Mouse (Mus musculus) mouse trophoblast stem cell (cell line): ENCODE measurements at regions not wholly inside any gene's neighbourhood (a gene's known extent, or its start where the extent isn't known, plus 50 kb on each side); places are given as distances from the start of the nearest gene placed in this dataset.

ENCODE experiments used
- in situ Hi-C, 2 experiments: fragments of 300-500 bp; cut with MseI, MboI; formaldehyde crosslinking; loops; 2 replicates in 1 of 2; 3 replicates in 1 of 2; pipeline ENCODE4 v1.15.1; 2025

DNA sequence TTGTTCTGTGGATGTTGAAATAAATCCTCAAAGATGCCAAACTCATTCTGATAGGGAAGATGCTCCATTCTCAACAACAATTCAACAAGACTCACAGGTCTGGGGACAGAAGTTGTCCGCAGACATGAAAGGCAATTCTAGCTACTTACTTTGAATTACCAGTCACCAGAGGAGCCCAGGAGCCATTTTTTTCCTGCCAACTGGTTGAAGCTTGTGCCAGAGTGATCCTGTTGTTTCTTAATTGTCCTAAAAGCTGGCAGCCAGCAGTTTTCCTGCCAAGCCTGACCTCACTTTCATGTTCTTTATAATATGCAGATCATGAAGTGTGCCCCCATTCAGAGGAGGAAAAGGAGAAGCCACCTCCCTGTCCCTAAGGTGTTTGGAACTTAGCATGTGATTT is 110.0 kb upstream of the Ankrd1 start:
- in situ Hi-C loops = no loop called here

DNA sequence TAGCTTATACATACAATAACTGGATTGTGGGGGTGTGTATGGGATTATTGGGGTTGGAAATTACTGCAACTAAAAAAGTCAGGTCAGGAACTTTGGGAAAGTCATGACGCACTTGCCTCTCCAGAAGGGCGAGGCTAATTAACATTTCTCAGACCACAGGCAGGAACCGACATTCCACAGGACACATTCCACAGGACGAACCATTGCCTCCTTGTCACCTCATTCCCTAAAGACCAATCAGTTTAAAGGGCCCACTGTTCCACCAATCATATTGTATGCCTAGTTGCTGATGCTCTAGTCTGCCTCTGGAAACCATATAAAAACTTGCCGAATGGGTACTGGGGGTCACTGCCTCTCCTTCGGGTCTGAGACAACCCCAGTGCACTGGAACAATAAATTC is 113.0 kb upstream of the Pcgf5 start:
- in situ Hi-C loops = no loop called here

DNA sequence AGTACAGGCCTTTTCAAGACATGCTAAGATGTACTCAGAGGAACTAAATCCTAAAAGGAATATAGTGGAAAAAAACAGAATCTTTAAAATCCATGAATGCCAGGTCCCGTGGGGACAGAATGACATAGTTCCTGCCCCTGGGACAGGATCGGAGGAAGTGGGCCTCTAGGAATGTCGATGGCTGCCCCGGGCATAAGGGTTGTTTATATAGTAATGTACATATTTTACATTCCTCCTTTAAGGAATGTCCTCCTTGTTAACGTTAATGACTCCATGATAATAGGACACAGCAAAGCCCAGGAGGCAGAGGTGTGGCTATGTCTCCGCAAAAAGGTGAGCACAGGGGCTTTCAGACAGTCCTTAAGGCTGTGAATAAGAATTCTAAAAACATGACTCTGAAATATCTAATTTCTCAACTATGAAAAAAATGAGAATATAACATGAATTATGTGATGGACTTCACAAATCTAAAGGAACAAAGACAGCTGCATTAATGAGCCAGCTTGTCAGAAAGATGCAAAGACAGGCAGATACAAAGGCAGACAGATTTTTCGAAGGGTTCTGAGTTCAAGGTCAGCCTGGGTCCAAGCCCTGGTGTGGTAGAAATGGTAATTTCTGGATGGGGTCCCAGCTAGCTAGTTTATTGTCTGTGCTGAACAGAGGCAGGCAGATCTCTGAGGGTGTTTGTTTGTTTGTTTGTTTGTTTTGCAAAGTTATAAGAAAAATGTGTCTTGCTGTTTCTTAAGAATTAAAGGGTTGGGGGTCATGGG is 111.3 kb upstream of the Pcgf5 start:
- in situ Hi-C loops = no loop called here

DNA sequence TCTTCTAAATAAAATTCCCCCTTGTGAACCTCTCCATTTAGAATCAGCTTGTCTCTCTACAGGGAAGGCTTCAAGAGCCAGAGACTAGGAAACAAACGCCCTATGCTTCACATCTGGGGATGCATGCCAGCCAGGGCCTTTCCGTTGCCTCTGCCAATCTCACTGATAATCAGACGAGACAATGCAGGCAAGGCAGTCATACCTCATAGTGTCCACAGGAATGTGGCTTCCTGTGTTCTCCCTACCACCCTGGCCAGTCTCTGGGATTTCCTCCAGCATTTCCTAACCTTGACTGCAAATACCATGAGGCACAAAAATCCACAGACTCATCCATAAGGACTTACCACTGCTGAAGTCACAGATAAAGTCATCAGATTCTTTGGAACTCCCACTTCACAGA is 110.4 kb upstream of the Pcgf5 start:
- in situ Hi-C loops = no loop called here

DNA sequence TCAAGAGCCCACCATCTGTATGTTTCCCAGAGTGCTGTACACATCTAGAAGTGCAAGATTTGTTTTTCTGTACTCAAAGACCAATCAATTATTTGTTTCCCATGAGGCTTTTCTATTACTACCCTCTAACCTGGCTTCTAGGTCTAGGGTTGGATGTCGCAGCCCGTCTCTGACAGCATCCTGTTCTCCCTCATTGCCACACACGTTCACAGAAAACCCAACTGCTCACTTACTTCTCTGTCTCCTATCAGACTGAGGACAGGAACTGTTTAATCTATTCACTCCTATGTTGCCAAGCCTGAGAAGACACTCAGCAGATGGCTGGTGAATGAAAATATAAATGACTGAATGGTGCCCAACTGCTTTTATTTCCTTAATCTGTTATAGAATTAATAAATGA is 109.6 kb upstream of the Pcgf5 start:
- in situ Hi-C loops = no loop called here

DNA sequence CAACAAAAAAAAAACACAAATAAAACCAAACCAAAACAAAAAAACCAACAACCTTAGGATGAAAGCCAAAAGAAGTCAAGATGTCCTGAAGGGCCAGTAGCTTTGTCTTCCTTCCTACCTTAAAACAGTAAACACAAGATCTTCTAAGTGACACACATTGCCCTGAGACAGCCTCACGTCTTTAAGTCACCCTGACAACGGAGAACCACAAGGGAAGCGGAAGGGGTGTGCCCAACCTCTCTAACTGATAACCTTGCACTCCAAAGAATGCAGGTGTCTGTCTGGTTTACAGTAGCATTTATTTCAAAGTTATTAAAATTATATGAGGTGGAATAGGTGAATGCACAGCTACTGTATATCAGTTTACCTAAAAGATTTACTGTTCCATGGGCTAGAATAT is 105.7 kb upstream of the Pcgf5 start:
- in situ Hi-C loops = no loop called here

DNA sequence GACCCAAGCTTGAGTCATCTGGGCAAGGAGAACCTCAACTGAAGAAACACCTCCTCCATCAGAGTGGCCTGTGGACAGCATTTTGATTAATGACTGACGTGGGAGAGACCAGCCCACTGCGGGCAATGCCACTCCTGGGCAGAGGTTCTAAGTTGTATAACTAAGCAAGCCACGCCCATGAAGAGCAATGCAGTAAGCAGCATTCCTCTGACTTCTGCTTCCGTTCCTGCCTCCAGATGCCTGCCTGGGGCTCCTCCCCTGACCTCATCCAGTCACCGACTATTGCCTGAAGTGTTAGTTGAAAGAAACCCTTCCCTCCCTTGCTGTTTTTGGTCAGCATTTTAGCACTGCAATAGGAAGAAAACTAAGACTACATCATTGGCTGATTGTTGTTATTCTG is 105.2 kb upstream of the Pcgf5 start:
- in situ Hi-C loops = no loop called here

DNA sequence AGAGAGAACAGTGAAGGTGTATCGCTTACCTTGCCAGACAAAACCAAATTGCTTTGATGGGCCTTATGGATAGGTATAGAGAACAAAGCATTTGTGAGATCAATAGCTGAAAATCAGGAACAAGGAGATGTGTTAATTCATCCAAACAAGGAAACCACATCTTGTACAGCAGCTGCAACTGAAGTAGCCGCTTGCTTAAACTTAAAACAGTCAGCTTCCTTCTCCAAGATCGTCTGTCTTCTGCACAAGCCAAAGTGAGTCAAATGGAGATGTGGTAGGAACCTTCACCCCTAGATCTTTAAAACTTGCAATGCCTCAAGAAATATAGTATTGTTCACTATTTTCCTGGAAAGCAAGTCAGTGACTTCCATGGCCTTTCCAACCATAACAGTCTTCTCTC is 95.6 kb upstream of the Pcgf5 start:
- in situ Hi-C loops = no loop called here

DNA sequence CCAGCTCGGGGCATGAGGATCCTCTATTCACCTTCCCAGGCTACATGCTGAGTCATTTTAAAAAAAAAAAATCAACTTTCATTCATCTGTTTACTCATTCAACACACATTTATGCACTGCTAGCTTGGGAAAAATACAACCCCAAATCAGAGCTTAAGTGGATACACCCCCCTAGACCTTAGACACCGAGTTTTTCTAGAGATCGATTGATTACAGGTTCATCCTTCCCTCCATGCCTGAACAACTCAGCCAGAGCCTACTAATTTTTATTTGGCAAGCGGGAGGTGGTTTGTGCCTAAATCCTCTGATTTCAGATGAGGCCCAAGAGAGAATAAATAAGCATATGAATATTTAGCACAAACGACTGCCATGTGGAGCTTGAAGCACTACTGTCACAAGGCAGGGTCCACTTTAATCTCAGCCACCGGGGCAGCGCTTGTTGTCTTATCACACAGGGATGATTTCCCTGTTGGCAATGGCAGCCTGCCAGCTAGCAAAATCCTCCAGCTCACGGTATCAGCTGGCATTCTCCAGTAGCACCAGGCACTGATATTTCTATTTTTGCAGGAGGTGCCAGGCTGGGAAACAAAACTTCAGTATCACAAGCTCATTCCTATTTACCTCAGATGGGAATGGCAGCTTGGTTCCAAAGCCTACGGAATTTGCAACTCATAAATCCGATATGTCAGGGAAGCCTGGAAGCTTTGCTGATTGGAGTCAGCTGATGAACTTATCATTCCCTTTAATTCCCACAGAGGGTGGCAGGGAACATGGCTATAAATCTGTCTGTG is 90.2 kb upstream of the Pcgf5 start:
- in situ Hi-C loops = no loop called here

DNA sequence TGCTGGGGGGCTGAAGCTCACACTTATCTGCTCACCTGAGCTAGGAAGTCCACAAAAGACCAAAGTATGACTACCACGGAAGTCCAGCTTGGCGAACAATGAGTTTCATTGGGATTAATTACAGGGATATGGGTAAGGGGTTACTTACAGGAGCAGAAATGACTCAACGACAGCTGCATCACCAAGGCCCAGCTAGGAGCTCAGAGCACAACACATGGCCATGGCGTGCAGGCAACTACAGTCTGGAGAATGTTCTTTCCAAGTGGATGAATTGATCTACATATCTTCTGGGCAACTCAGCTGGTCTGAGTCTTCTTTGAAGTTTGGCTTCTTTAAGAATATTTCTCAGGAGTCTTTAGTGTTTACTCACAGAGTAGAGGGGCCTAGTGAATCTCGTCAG is 86.3 kb upstream of the Pcgf5 start:
- in situ Hi-C loops = no loop called here

DNA sequence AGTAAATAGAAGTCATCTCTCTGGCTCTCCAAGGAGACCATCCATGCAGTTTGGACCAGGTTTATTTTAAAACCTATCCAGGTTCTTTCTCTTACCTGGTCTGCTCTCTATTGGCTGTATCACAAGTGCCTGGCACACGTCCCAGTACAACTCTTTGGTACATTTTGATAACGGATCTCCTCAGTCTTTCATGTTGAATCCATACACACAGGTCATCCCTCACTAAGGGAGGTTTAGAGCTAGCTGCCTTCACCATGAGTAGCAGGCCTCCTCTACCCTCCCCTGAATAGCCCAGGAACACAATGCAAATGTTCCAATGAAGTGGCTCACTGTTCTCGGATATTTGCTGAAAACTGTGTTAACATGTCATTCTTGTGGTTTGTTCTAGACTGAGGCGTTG is 84.2 kb upstream of the Pcgf5 start:
- in situ Hi-C loops = no loop called here

DNA sequence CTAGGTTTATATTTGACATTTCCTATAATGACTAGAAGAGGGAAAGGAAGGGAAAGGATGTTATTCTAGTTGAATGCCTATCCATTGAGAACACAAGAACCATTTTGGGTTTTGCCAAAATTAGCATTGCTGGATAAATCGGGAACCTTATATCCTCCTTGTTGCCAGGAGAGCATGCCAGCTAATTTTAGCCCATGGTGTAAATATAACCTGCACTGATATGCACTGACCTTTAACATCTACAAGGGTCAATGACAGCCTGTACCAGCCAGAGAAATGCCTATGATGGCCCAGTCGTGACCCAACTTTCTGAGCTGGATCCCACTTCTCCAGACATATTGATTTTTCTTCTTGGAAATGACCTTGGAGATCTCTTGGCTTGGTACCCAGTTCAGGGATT is 83.7 kb upstream of the Pcgf5 start:
- in situ Hi-C loops = no loop called here

DNA sequence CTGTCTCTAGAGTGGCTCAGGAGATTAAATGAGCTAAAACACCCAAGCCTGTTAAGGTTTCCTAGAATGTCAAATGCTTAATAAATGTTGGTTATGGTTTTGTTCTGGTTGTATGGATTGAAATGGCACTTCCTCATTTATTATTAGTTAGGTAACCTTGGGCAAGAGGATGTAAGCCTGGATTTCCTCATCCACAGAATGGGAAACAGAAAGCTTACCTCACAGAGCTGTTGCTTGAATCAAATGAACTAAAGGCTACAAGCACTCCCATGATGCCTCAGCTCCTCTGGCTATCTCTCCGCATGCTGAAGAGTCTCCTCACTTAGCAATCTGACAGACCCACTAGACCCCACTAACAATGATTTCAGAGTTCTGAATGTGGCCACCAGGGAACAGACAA is 82.8 kb upstream of the Pcgf5 start:
- in situ Hi-C loops = no loop called here

DNA sequence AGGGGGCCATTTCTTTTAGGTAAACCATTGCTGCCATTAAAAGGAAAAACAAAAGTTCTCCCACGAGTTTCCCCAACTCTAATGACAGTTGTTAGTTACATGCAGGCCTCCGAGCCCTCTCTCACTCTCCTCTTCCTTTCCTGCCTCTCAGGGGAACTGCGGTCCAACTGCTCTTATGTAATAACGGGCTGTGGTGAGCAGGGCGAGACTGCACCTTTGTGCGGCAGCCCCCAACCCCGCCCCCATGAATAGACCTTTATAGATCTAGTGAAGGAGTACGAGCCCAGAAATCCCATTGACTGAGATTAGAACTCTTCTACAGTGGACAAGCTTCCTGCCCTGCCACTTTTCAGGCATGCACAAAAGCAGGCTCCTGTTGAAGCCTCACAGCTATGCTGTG is 81.8 kb upstream of the Pcgf5 start:
- in situ Hi-C loops = no loop called here

DNA sequence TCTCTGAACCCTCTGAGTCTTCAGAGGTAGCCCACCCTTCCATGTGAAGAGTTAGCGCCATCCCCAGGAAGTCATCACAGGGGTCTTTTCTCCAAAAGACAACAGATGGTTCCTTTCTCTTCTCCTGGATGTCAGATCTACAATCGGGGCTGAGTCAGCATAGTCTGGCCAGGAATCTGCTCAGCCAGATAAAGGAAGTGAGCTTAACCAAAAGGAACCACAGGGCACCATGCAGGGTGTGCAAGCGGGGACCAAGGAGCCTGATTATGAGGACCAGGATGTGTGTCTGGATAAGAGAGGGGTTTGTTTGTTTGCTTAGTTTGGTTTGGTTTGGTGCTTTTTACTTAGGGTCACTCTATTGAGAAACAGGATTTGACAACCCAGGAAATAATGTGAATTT is 74.6 kb upstream of the Pcgf5 start:
- in situ Hi-C loops = no loop called here

DNA sequence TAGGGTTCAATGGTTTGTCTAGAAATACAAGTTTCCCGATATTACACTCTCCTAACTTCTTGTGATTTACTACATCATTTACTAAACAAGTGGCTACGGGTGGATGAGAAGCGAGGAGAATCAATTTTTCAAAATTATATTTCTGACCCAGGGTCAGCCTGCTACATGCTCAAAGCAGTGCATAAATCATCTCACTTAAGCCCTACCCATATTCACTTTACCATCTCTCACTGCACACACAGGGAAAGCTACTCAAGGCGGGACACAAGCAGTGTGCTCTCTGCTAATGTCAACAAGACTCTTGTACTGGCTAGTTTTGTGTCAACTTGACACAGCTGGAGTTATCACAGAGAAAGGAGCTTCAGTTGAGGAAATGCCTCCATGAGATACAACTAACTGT is 62.6 kb upstream of the Pcgf5 start:
- in situ Hi-C loops = no loop called here

DNA sequence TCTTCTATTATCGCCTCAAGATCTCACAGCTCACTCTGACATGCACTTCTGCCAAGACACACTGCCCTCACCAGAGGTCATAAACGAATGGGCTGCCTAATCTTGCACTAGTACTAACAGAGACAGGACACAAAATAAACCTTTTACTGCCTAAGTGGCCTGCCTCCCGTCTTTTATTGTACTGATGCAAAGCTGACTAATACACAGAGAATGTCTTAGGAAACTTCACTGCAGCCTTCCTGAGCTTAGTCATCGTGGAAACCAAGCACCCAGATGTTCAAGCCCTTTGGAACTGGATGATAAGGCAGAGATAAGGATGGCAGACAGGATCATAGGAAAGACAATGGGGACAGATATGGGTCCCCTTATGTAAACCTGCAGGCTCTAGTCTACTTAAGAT is 57.3 kb upstream of the Pcgf5 start:
- in situ Hi-C loops = no loop called here

DNA sequence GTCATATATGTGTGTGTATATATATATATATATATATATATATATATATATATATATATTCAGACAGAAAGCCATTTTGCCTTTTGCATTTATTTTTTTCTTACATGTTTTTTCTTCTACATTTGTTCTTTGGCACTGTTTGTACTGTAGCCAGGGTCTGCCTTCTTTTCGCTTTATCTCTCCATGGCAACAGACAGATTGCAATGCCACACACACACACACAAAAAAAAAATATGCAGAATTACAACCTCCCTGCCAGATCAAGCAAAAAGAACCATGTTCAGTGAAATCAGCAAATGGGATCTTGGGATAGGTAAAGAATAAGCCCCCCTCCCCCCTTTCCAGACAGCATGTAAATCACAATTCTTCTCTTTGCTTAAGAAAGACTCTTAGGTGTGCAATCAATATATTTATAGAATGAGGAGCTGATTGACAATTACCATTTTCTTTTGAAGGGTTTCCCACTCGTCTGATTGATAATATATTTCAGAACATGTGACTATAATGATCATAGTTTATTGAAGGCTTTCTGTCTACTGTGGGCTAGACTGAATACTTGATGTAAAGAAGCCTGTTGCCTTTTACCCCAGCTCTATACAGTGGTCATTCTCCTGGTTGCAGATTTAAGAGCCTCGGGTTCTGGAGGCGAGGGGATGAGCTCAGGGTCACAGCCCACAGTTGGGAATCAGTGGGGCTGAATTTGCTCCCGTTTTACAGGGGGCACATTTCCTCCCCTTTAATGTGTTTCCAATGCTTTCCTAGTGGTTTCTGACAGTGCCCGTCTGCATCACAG is 54.7 kb upstream of the Pcgf5 start:
- in situ Hi-C loops = no loop called here
